Mouse (Mus musculus) heart, adult 9 months (tissue): Measurements from ENCODE around the gene Fgfr2.

Experiments used
- DNase-seq, 2 experiments: peaks; one replicate each; pipeline ENCODE4 v3.0.0; 2022; ENCODE audit warnings: low spot score in 2 of 2

Gene Fgfr2

DNA sequence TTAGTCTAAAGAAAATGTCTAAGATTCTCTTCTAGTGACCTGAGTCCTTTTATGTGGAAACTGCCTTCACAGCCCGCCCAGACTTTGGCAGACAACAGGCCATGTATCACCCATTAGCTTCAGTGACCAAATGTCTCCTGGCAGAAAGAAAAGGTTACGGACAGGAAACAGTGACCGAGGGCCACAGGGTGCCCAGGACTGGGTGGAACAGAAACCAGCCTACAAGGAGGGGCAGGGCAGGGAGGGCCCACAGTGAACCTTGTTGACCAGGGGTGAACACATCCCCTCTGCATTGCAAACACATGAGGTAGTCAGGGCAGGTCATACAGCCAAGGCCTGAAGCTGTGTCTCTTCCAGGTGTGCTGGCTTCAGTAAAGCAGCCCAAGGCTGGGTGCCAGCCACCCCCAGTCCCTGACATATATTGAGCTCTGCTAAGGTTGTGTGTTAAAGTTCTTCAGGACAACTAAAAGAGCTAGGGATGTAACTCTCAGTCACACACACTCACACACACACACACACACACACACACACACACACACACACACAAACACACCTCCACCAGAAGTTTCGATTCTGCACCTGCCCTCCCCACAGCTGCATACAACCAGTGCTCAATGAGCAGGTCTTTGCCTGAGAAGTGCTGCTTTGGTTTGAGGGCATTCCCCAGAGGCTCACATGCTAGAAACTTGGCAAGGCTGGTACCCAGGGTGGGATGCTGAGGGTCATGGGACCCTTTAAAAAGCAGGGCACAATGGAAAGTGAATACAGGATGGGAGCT lies 855.2 kb downstream of the Fgfr2 start:
- no peak for DNase-seq

DNA sequence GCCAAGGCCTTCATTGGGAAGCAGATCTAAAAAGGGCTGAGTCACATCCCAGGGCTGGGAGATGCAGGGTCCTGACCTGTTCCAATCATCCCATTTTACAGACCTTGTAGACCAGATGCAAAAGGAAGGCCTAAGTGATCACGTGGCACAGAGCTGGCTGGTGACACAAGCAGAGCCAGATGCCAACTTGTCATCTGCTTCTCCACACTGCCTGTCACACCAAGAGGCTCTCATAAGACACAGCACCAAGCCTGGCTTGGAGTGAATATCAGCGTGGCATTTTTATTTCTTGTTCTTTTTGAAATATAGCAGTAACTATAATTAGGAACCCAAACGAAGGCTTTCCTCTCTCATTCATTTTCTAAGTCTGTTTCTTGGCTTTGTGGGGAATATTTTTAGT lies 858.4 kb downstream of the Fgfr2 start:
- no peak for DNase-seq

DNA sequence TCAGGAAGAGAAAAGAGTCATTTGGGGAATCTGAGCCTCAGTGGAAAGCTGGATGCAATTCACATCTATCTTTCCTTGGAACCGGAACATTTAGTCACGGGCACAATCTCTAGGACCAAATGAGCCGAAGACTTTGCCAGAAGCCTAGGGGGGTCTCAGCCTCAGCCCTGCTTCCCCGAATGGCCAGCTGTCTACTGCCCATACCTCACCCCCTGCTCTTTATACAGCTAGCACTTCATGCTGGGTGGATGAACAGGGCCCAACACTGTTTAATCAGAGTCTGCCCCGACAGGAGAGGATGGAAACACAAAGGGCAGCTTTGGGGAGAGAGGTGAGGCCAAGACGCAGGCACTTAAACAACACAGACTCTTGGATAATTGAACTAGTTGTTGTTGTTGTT lies 860.0 kb downstream of the Fgfr2 start:
- no peak for DNase-seq

DNA sequence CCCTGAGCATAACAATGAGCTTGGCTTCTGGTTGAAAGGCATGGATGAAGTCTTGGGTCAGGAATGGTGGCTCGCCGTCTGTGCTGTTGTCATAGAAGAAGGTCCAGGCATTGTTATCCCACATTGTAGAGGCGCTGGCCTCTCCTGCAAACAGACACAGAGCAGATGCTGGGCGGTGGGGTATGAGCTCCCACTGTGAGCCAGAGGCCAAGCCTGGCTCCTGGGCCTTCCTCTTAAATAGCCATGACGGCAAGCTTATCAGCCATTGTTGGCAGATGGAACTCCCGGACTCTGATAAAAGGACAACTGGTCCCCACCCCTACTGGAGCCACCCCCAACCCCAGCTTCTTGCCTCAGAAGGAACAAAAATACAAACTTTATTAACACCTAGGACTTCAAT lies 860.5 kb downstream of the Fgfr2 start:
- no peak for DNase-seq

DNA sequence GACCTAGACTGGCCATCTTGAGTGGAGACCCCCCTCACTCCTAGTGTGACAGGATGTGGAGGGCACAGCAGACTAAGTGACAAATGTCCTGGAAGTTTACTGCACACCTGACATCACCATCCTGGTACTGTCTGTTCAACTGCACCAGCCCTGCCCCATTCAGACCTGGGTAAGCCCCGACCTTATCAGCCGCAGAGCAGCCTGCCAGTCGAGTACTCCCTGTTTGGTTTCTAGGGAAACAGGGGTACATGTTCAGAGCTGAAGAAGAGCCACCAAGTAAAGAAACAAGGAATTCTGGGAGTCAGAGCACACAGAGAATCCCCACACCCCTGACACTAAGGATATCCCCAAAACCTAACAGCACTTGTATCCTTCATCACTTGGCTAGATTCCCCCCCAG lies 861.3 kb downstream of the Fgfr2 start:
- no peak for DNase-seq

DNA sequence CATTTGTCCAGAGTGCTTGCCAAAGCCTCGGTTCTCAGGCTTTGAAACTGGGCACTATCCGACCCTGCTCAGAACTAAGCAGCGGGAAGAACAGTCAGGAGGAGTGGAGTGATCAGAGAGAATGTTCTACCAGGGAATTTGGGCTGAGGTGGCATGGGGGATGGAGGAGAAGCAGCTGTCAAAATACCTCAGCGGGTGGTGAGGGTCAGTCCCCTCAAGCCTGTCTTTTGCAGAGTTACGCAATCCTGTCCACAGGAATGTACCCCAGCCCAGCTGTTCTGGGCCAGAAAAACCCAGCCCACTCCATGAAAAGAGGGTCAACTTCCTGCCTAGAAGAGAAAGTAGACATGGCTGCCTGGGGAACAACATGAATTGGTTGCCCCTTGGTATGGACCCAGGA lies 862.5 kb downstream of the Fgfr2 start:
- DNase-seq = no peak

DNA sequence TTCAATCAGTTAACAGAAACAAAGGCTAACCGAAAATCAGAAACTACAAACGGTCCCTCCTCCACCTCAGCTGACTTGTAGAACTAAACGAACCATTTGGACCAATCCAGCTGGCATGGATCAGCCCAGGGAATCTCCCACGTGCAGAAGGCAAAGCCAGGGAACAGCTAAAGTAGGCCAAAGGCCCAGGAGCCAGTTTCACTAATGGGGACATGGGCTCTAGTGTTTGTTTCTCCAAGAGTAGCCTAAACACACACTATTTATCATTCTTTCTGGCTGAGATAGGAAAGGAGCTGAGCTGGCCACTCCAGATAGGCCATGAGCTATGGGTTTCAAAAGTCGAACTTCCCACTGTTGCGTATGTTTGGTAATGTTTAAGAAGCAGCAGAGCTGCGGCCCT lies 864.3 kb downstream of the Fgfr2 start:
- DNase-seq = no peak

DNA sequence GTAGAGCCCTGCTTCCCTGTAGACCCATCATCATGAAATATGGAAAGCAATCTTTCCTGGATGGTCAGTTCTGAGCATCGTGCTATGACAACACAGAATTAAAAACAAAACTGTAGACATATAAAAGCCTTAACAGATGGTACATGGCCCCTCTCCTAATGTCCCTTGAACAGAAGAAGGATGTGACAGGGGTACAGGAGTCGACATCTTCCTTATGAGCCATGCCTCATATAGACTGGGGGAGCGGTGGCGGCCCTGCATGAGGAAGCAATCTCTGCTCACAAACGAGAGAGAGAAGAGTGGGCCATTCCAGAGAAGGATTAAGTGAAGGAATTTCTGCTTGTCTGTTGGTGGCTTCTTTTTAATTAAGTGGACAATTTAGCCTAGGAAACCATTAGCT lies 864.9 kb downstream of the Fgfr2 start:
- DNase-seq = no peak

DNA sequence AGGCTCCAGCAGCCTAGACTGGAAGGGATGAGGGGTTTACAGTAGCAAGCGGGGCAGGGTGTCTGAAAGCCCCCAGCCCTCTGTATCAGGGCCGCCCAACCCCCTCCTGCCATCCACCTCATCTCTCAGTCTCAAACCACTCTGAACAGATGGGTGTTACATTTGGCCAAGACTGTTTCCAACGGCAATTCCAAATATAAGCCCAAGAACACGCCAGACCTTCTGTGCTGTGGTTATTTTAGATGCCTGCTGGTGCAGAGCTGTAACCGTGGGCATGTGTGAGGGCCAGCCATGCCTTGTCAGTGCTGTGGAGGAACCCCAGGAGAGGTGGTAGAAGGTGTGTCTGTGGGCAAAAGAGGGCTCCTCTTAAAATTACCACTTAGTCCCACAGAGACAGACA lies 869.6 kb downstream of the Fgfr2 start:
- no peak for DNase-seq

DNA sequence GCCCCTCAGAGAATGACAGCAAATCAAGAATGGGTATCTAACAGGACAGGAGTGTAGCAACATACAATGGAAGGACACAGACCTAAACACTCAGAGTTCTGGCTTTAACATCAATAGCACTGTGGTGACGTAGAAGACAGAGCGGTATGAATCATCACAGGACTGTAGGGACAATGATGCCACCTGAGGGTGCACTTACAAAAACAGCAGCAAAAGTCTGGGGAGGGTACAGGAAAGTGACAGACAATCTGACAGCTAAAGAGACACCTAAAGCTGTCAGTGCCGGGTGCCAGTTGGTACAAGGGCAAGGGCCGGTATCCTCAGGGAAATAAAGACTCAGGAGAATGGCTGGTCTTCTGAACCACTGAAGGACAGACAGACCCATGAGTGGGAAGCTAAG lies 870.1 kb downstream of the Fgfr2 start:
- DNase-seq = no peak

DNA sequence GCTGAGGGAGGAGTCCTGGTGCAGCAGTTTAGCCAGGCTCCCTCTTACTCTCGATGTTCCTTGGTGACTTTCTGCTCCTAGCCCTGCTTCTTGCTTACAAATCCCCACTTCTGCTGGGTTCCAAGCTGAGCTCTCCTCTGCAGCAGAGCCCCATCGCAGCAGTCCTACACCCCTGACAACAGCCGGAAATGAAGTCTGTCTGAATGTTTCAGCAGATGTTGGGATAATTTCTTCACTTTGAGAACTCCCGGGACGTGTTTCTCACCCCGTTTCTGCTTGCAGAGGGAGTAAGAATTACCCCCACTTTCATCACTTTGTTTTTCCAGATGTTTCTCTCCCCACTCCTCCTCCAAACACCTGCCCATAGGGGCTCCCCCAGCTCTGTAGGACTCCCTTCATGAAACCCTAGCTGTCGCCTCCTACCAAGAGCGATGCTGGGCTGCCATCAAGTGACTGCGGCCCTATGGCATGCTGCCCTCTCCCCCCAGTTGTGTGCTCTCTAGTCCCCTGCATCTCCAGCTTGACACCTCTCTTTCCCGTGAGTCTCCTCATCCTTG lies 873.5 kb downstream of the Fgfr2 start:
- peak in 1 of 2 experiments; percentile 58 for DNase-seq

DNA sequence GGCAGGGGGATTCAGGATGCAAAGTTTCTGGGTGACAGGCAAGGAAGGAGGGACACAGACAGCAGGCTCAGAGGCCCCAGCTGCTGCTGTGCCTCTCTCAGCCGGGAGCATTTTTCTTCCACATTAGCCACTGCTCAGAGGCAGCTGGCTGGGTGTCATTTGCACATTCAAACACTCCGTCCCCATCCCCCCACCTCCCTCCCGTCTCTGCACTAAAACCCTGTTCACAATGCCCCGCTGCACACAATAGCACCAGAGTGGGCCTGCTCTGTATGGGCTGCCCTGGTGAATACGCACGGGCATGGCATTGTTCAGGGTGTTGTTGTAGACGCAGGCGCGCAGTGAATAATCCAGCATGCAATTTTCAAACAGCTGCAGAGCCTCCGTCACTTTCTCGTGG lies 875.6 kb downstream of the Fgfr2 start:
- DNase-seq = no peak

DNA sequence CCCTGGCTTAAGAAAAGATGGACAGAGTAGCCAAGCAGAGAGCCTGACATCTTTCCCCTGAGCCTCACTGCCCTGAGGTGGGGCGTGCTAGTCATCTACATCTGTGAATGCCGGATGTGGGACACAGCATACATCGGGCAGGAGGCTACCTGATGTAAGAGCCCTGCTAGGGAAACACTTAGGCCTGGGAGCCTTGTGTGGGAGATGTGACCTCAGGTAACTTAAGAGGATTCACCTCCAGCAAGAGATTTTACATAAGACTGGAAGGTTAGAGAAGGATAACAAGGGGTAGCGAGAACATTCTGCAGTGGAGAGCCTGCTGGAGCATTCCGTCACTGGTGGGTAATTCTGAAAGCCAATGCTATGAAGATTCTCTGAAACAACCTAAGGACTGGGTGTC lies 876.1 kb downstream of the Fgfr2 start:
- DNase-seq = no peak

DNA sequence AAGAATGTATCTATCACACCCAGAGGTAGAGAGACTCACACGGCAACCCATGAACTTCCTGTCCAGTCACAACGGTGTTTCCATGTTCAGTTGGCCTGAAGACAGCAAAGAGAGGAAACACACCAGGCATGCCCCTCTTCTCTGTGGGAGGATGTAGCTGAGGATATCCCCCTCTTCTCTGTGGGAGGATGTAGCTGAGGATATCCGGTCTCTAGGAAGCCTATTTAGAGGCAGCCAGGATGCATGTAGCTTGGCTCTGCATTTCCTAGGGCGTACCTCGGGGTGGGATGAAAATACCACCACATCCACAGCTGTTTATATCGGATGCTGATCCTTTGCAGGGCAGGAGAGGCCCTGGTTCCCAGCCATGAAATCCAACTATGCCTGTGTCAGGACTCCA lies 877.4 kb downstream of the Fgfr2 start:
- peak; percentile 57 to 87 for DNase-seq

DNA sequence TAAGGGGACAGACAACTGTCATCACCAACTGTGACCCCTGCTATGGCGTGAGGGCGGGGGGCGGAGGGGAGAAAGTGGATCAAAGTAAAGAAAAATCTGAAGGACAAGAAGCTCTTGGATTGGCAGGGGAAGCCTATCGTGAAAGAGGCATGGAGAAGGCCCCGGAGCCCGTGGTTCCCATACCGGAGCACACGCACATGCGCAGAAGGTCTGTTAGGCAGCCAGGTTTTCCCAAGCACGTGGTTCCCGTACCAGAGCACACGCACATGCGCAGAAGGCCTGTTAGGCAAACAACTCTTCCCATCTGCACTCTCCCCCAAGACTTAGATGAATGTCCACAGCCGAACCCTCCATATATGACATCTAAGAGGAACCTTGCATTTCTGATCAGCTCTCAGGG lies 878.5 kb downstream of the Fgfr2 start:
- DNase-seq = no peak

DNA sequence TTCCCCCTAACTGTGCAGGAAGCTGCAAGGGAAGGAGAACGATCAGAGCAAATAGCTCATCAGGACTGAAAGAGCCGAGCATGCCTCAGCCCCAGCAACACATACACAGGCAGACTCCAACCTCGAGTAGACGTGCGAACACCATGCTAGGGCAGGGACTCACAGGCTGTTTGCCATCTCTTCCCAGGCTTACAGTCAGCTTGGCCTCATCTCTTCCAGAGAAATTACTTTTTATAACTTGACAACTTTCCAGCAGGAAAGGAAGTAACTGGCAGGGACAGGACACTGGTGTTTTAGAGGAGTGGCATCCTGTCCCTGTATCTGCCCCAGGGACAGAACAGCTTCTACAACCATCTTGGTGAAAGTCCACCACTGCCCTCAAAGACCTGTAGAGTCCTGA lies 879.9 kb downstream of the Fgfr2 start:
- no peak for DNase-seq

DNA sequence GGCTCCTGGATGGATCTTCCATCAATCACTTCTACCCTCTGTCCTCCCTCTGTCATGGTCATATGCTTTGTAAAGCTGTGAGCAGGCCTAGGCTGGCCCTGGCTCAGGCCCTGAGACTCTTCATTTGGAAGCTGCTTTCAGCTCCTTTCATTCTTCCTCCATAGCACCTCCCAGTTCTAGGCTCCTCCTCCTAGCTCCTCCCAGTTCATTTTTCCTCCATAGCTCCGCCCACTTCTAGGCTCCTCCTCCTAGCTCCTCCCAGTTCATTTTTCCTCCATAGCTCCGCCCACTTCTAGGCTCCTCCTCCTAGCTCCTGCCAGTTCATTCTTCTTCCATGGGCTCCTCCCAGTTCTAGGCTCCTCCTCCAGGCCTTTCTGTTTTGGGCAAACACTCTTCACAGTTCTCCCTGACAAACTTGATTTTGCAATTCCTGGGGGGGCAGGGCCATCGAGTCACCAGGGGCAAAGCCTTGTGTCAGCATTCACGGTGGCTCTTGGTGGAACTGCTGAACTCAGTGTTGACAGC lies 880.5 kb downstream of the Fgfr2 start:
- peak in 1 of 2 experiments; percentile 28 for DNase-seq

DNA sequence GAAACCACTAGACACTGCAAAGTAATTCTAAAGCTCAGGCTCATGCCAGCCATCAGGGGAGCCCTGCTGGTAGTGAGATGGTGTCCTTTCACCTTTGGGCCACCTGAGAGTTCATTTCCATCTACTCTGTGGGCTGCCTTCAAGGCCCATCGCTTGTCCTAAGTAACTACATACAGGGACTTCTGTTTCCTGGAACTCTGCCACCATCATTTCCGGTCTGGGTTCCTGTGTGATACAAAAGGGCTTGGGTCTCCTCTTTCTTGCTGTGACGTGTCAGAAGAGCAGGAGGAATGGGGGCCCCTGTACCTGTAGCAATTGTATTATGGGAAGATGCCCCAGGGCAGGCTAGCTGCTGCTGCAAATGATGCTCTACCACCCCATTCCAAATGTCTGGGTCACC lies 884.2 kb downstream of the Fgfr2 start:
- DNase-seq = no peak

DNA sequence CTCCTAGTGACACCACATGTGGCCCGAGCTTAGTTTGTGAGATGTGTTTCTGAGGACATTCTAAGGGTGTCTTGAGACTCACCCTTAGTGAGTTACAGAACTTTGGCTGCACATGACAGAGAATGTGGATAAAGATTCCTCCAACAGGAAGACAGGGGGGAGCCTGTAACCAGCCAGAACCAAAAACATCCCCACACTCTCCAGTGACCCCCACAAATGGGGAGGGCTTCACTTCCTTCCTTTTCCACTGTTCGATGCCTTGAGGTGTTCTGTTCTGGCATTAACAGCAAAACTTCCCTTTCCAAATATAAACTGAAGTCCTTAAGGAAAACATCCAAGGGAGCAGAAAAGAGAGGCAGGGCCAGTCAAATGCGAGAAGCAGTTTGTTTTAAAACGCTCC lies 886.0 kb downstream of the Fgfr2 start:
- peak in 1 of 2 experiments; percentile 57 for DNase-seq

DNA sequence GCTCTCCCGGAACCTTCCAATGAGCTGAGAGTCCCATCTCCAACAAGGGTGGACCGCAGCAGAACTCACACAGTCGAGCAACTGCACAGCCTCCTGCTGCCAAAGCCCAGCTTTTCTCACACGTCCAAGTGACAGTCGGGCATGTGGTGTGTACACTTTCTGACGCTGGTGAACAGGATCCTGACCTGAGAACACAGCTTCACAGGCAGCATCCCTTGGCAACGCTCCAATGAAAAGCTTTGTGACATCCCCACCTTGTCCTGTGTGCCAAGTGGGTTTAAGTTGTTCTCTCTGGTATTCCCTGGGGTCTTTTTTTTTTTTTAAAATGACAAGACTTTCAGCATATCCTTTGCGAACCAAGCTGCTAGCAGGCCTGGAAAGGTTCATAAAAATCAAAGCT lies 886.4 kb downstream of the Fgfr2 start:
- no peak for DNase-seq

DNA sequence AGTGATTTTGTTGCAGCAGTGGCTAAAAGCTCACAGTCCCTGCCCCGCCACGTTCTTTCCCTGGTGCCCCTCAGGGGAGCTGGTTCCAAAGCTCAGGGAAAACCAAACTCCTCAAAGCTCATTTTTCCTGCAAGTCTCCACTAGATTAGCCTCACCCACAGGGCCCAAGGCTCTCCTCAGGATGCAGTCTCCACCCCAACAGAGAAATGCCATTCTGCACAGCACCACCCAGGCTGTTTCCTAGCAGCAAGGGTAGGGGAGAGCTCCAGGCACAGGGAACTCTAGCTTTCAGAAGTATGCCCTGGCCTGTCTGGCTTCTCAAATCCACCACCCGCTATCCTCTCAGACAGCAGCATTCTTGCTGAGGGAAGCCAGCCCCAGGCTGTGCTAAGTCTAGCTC lies 888.9 kb downstream of the Fgfr2 start:
- DNase-seq = no peak

DNA sequence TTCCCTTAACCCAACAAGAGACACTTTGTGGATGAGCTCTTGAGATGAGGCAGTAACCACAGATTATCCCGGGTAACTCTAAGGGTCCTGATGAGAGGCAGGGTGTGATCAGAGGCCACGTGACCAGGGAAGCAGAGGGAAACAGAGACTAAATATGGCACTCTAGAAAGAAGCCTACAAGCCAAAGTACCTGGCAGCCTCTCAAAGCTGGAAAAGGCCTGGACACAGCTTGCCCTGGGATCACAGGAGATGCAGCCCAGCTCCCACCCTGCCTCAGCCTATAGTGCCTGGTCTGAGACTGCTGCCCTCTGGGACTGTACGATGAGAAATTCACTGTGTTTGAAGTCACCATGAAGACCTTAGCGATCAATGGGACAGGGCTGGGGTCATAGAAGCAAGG lies 889.4 kb downstream of the Fgfr2 start:
- DNase-seq = no peak

DNA sequence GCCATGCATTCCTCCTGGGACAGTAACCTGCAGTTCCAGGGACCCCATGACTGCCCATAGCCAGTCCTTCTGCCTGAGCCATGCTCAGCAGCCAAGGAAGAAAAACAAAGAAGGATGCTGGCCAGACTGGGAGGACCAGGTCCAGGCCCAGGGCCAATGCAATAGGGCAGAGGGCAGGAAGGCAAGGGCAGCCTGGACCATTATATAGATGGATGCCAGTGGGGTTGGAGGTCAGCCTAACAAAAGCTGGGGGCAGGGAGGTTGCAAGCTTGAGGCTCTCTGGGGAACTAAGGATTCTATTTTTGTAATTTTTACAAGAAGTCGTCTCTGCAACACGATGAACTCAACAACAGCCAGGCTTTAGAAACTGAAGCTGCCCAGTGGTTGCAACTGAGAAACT lies 890.2 kb downstream of the Fgfr2 start:
- no peak for DNase-seq

DNA sequence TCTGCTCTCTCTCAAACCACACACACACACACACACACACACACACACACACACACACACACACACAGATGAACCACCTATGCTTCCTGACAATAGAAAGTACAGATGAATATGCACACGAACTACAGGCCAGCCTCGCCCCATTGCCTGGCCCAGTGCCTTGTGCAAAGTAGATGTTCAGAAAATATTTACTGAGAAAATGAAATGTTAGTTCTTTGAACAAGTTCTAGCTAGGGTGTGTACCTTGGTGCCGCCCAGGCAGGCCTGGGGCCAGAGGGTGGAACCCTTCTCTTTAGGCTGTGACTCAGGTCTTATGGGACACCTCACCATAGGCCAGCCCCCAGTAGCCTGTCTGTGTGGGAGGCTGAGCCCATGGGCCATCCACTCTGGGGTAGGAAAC lies 891.7 kb downstream of the Fgfr2 start:
- no peak for DNase-seq
